Mouse (Mus musculus): ENCODE results near the gene Faah. TPM values are rescaled to one million over a fixed set of nuclear protein-coding genes. Genes with fewer than 3 reads are reported as not detected.

The Faah gene
- polyA plus RNA-seq, 1 experiment from 2014 or later = 27.5 TPM

GRCm38 (mm10) chr4:115941242-115941820 is 76.4 kb downstream of the Faah start:
- WGBS = 8% methylated on average over 9 of the region's 9 CpGs
- H3K27me3 ChIP-seq (replicated peaks; ENCODE audit: control insufficient read depth, insufficient read depth, low read length) = peaks cover 67% of the 10 kb centered on the region
- H3K4me3 ChIP-seq (ENCODE audit: low read length) = no peak overlapping the region
- no peak for ATAC-seq
- H3K36me3 ChIP-seq (ENCODE audit: control insufficient read depth, insufficient read depth, low read length) = no peaks in the 10 kb centered on the region
- no peak overlapping the region for H3K4me2 ChIP-seq (ENCODE audit: low read length)
- H3K9ac ChIP-seq (ENCODE audit: low read depth, low read length) = no peak overlapping the region
- H3K27ac ChIP-seq (ENCODE audit: low read depth, low read length) = no peak overlapping the region
- H3K4me1 ChIP-seq (ENCODE audit: control insufficient read depth, insufficient read depth, low read depth, low read length) = peaks cover 18% of the 10 kb centered on the region
- H3K9me3 ChIP-seq (ENCODE audit: control insufficient read depth, low read length) = no peaks in the 10 kb centered on the region

GRCm38 (mm10) chr4:115940681-115941080 is 77.0 kb downstream of the Faah start:
- H3K4me3 ChIP-seq (ENCODE audit: low read length) = no peak overlapping the region
- no peak overlapping the region for H3K9ac ChIP-seq (ENCODE audit: low read depth, low read length)
- WGBS = 10% methylated on average over 3 of the region's 3 CpGs
- H3K4me2 ChIP-seq (ENCODE audit: low read length) = no peak overlapping the region
- H3K9me3 ChIP-seq (ENCODE audit: control insufficient read depth, low read length) = no peaks in the 10 kb centered on the region
- no peak for ATAC-seq
- H3K27ac ChIP-seq (ENCODE audit: low read depth, low read length) = no peak overlapping the region
- H3K4me1 ChIP-seq (ENCODE audit: control insufficient read depth, insufficient read depth, low read depth, low read length) = peaks cover 22% of the 10 kb centered on the region
- H3K27me3 ChIP-seq (replicated peaks; ENCODE audit: control insufficient read depth, insufficient read depth, low read length) = peaks cover 64% of the 10 kb centered on the region
- H3K36me3 ChIP-seq (ENCODE audit: control insufficient read depth, insufficient read depth, low read length) = no peaks in the 10 kb centered on the region

- no peak within 1 kb of the TSS for H3K9ac ChIP-seq (ENCODE audit: low read depth, low read length)
- no peak; the same call in 1 of the 2 replicates for ATAC-seq
- no peak within 1 kb of the TSS for H3K27ac ChIP-seq (ENCODE audit: low read depth, low read length)
- peaks cover 62% of the 10 kb centered on the region for H3K27me3 ChIP-seq (replicated peaks; ENCODE audit: control insufficient read depth, insufficient read depth, low read length)
- peak within 1 kb of the TSS; percentile 30 for H3K4me3 ChIP-seq (ENCODE audit: low read length)
- H3K4me1 ChIP-seq (ENCODE audit: control insufficient read depth, insufficient read depth, low read depth, low read length) = peaks cover 22% of the 10 kb centered on the region
- no peaks in the 10 kb centered on the region for H3K9me3 ChIP-seq (ENCODE audit: control insufficient read depth, low read length)
- H3K4me2 ChIP-seq (ENCODE audit: low read length) = peak within 1 kb of the TSS; percentile 48
- WGBS = under 1% methylated on average over 71 of the region's 71 CpGs
- H3K36me3 ChIP-seq (ENCODE audit: control insufficient read depth, insufficient read depth, low read length) = no peaks in the 10 kb centered on the region
These were observed 78.2 kb downstream of the Faah start, which contains the start of gene Dmbx1 for GRCm38 (mm10) chr4:115939295-115940102. Gene Dmbx1, minus strand, starts transcription at chr4:115939926.

GRCm38 (mm10) chr4:115938276-115939160 is 79.2 kb downstream of the Faah start:
- Histone ChIP-seq H3K36me3 (ENCODE audit: control insufficient read depth, insufficient read depth, low read length) (no peaks in the 10 kb centered on the region), H3K4me2 (ENCODE audit: low read length) (no peak overlapping the region; the same call in 1 of the 2 replicates), H3K4me1 (ENCODE audit: control insufficient read depth, insufficient read depth, low read depth, low read length) (peaks cover 17% of the 10 kb centered on the region), H3K9ac (ENCODE audit: low read depth, low read length) (no peak overlapping the region), H3K27ac (ENCODE audit: low read depth, low read length) (no peak overlapping the region), H3K27me3 (replicated peaks; ENCODE audit: control insufficient read depth, insufficient read depth, low read length) (peaks cover 64% of the 10 kb centered on the region), H3K4me3 (ENCODE audit: low read length) (no peak overlapping the region), H3K9me3 (ENCODE audit: control insufficient read depth, low read length) (no peaks in the 10 kb centered on the region)
- ATAC-seq = no peak
- 1% methylated on average over 37 of the region's 37 CpGs for WGBS

- Histone ChIP-seq H3K27me3 (replicated peaks; ENCODE audit: control insufficient read depth, insufficient read depth, low read length) (peaks cover 65% of the 10 kb centered on the region), H3K4me1 (ENCODE audit: control insufficient read depth, insufficient read depth, low read depth, low read length) (peaks cover 17% of the 10 kb centered on the region), H3K9me3 (ENCODE audit: control insufficient read depth, low read length) (no peaks in the 10 kb centered on the region), H3K4me3 (ENCODE audit: low read length) (peak overlapping the region; percentile 1; the same call in 1 of the 2 replicates), H3K27ac (ENCODE audit: low read depth, low read length) (no peak overlapping the region), H3K4me2 (ENCODE audit: low read length) (no peak overlapping the region), H3K9ac (ENCODE audit: low read depth, low read length) (no peak overlapping the region), H3K36me3 (ENCODE audit: control insufficient read depth, insufficient read depth, low read length) (no peaks in the 10 kb centered on the region)
- WGBS = 4% methylated on average over 19 of the region's 19 CpGs
- ATAC-seq = no peak
These were observed 80.4 kb downstream of the Faah start for GRCm38 (mm10) chr4:115937061-115937976.

- Histone ChIP-seq H3K4me2 (ENCODE audit: low read length) (peak overlapping the region; percentile 23), H3K27ac (ENCODE audit: low read depth, low read length) (no peak overlapping the region), H3K9ac (ENCODE audit: low read depth, low read length) (no peak overlapping the region), H3K4me1 (ENCODE audit: control insufficient read depth, insufficient read depth, low read depth, low read length) (peaks cover 17% of the 10 kb centered on the region), H3K36me3 (ENCODE audit: control insufficient read depth, insufficient read depth, low read length) (no peaks in the 10 kb centered on the region), H3K4me3 (ENCODE audit: low read length) (peak overlapping the region; percentile 1; the same call in 1 of the 2 replicates), H3K9me3 (ENCODE audit: control insufficient read depth, low read length) (no peaks in the 10 kb centered on the region), H3K27me3 (replicated peaks; ENCODE audit: control insufficient read depth, insufficient read depth, low read length) (peaks cover 61% of the 10 kb centered on the region)
- 0% methylated on average over 20 of the region's 20 CpGs for WGBS
- ATAC-seq = peak; percentile 21; the same call in 1 of the 2 replicates
These were observed 81.1 kb downstream of the Faah start for GRCm38 (mm10) chr4:115936646-115937045.

- no peak overlapping the region for H3K27ac ChIP-seq (ENCODE audit: low read depth, low read length)
- no peak overlapping the region for H3K4me3 ChIP-seq (ENCODE audit: low read length)
- under 1% methylated on average over 36 of the region's 36 CpGs for WGBS
- no peak for ATAC-seq
- H3K36me3 ChIP-seq (ENCODE audit: control insufficient read depth, insufficient read depth, low read length) = no peaks in the 10 kb centered on the region
- no peaks in the 10 kb centered on the region for H3K9me3 ChIP-seq (ENCODE audit: control insufficient read depth, low read length)
- peak overlapping the region; percentile 23 for H3K4me2 ChIP-seq (ENCODE audit: low read length)
- peaks cover 17% of the 10 kb centered on the region for H3K4me1 ChIP-seq (ENCODE audit: control insufficient read depth, insufficient read depth, low read depth, low read length)
- H3K9ac ChIP-seq (ENCODE audit: low read depth, low read length) = no peak overlapping the region
- H3K27me3 ChIP-seq (replicated peaks; ENCODE audit: control insufficient read depth, insufficient read depth, low read length) = peaks cover 57% of the 10 kb centered on the region
These were observed 81.7 kb downstream of the Faah start for GRCm38 (mm10) chr4:115935835-115936581.
